In genomic region chr12:105722657-105723056, GRCm38 (mm10) we compare ENCODE assay signal across 9 mouse cellular contexts. TPM values are rescaled to one million over a fixed set of nuclear protein-coding genes. Genes with fewer than 3 reads are reported as not detected.
DNase-seq lines count a peak whose midpoint lies in the region; ATAC-seq and TF ChIP-seq lines count a peak whose summit lies in the region.
"Had no signal": no experiment of that assay in that cellular context is flagged by ENCODE, and none has a peak within 500 bp of the region (broad histone marks: within the 10 kb centered on the region; RNA-seq: fewer than 3 reads in every experiment).

No protein-coding gene starts in this region.

- peak; percentile 87 for TF ChIP-seq CTCF in intestine, postnatal 0 days (IDR thresholded peaks at IDR 0.05; ENCODE audit: low read depth)

- no peak overlapping the region for H3K4me3 ChIP-seq in heart, embryonic 12.5 days
- H3K4me3 ChIP-seq in intestine, postnatal 0 days (ENCODE audit: low read depth, low read length): no peak overlapping the region
- H3K4me3 ChIP-seq: limb, embryonic 12.5 days had no signal

- no peak overlapping the region for H3K4me2 ChIP-seq in heart, embryonic 12.5 days
- no peak overlapping the region for H3K4me2 ChIP-seq in intestine, postnatal 0 days (replicated peaks; ENCODE audit: low read depth)
- H3K4me2 ChIP-seq: limb, embryonic 12.5 days had no signal

- no peaks in the 10 kb centered on the region for H3K4me1 ChIP-seq in heart, embryonic 12.5 days (replicated peaks)
- H3K4me1 ChIP-seq in intestine, postnatal 0 days (replicated peaks; ENCODE audit: control insufficient read depth, insufficient read depth, low read length): no peaks in the 10 kb centered on the region

- H3K9ac ChIP-seq in heart, embryonic 12.5 days: no peak overlapping the region
- no peak overlapping the region for H3K9ac ChIP-seq in intestine, postnatal 0 days (ENCODE audit: low read depth, low read length)
- H3K9ac ChIP-seq: limb, embryonic 12.5 days had no signal

- 1% methylated on average over 5 of the region's 5 CpGs for WGBS in heart, embryonic 12.5 days
- 7% methylated on average over 5 of the region's 5 CpGs for WGBS in intestine, postnatal 0 days

- no peaks in the 10 kb centered on the region for H3K36me3 ChIP-seq in heart, embryonic 12.5 days
- no peaks in the 10 kb centered on the region for H3K36me3 ChIP-seq in intestine, postnatal 0 days (ENCODE audit: control insufficient read depth, insufficient read depth)
- H3K36me3 ChIP-seq: limb, embryonic 12.5 days had no signal

- H3K9me3 ChIP-seq in heart, embryonic 12.5 days (replicated peaks): no peaks in the 10 kb centered on the region
- no peaks in the 10 kb centered on the region for H3K9me3 ChIP-seq in intestine, postnatal 0 days (ENCODE audit: control insufficient read depth)
- H3K9me3 ChIP-seq: limb, embryonic 12.5 days had no signal

- H3K27ac ChIP-seq in heart, embryonic 12.5 days (ENCODE audit: poor library complexity, severe bottlenecking): no peak overlapping the region
- H3K27ac ChIP-seq in intestine, postnatal 0 days (ENCODE audit: low read depth, low read length): no peak overlapping the region
- H3K27ac ChIP-seq: limb, embryonic 12.5 days had no signal

- H3K27me3 ChIP-seq in heart, embryonic 12.5 days (replicated peaks): no peaks in the 10 kb centered on the region
- no peaks in the 10 kb centered on the region for H3K27me3 ChIP-seq in intestine, postnatal 0 days (replicated peaks; ENCODE audit: control insufficient read depth, insufficient read depth, low read length)
- H3K27me3 ChIP-seq: limb, embryonic 12.5 days had no signal

- DNase-seq in heart, adult 18-20 months: peak; percentile 9 to 39
- peak; percentile 11 for DNase-seq in urinary bladder, postnatal 25 days (ENCODE audit: low spot score)
- no peak for DNase-seq in urinary bladder, postnatal 14 days (ENCODE audit: low spot score)
- peak; percentile 70 for DNase-seq in embryo, embryonic 11 days
- DNase-seq in naive thymus-derived CD4-positive, alpha-beta T cell, adult 2 months (ENCODE audit: low read depth): peak; percentile 79
- DNase-seq in urinary bladder, postnatal 10 days (ENCODE audit: low spot score): no peak

- ATAC-seq in heart, embryonic 12.5 days (ENCODE audit: insufficient number of reproducible peaks, low FRiP score): no peak
- ATAC-seq in intestine, postnatal 0 days: peak; percentile 32; the same call in 1 of the 2 replicates

RNA-seq across cellular contexts. Expression of gene Ak7, which starts 16.9 kb away (rescaled TPM):
- under 1 TPM in 1 of 2 experiments, not detected in 1; 0.57 TPM for total RNA-seq in heart, adult 18-20 months (2021)
- 0.33 and 0.45 TPM in 2 replicates for polyA plus RNA-seq in heart, embryonic 12.5 days (2016; fragmentation: Nextera tagmentation; extraction: Ambion mirVana)
- polyA plus RNA-seq in intestine, postnatal 0 days (2015; fragmentation: Nextera tagmentation; extraction: Ambion mirVana): 0.18 and 0.24 TPM in 2 replicates

RNA-seq across cellular contexts. Expression of gene Atg2b, which starts 37.6 kb away (rescaled TPM):
- total RNA-seq in heart, adult 18-20 months (2021): 10 to 100 TPM; 17.0 to 17.4 TPM
- polyA plus RNA-seq in heart, embryonic 12.5 days (2016; fragmentation: Nextera tagmentation; extraction: Ambion mirVana): 13.2 and 13.5 TPM in 2 replicates
- polyA plus RNA-seq in intestine, postnatal 0 days (2015; fragmentation: Nextera tagmentation; extraction: Ambion mirVana): 10.8 and 12.0 TPM in 2 replicates

RNA-seq across cellular contexts. Expression of gene Gskip, which starts 38.0 kb away (rescaled TPM):
- 1 to 10 TPM; 7.9 to 8.8 TPM for total RNA-seq in heart, adult 18-20 months (2021)
- polyA plus RNA-seq in heart, embryonic 12.5 days (2016; fragmentation: Nextera tagmentation; extraction: Ambion mirVana): 21.3 and 24.4 TPM in 2 replicates
- 35.0 and 35.6 TPM in 2 replicates for polyA plus RNA-seq in intestine, postnatal 0 days (2015; fragmentation: Nextera tagmentation; extraction: Ambion mirVana)

Comparison
In these comparisons a context has a peak if more than half of its experiments do, and no peak if none do; other contexts are left out.
1. DNase-seq: peak in heart, adult 18-20 months (2 of 2), urinary bladder, postnatal 25 days (single experiment), embryo, embryonic 11 days (single experiment) and naive thymus-derived CD4-positive, alpha-beta T cell, adult 2 months (single experiment); none in urinary bladder, postnatal 14 days (single experiment) and urinary bladder, postnatal 10 days (single experiment).